Mouse (Mus musculus): Measurements from ENCODE around the gene Idnk.

DNA sequence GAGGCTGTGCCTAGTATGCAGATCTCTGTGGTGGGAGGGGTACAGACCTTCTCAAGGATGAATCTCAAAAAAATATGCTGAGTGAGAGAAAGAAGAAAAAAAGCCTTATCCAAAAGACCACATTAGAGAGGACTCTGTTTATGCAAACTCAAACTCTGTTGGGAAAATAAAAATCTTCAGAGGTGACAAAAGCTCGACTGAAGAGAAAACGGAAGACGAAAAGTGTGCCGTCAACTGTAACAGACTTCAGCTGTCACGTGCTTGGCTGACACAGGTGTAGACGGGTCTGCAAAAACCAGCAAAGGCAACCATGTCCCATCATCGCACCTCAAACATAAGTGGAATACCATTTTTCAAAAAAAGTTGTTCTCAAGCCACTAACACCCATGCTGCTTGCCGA lies 56.4 kb downstream of the Idnk start:
- no peak for TF ChIP-seq EP300 (IDR thresholded peaks at IDR 0.05; ENCODE audit: low read depth)
- no peak for TF ChIP-seq CTCF (IDR thresholded peaks at IDR 0.05; ENCODE audit: low read depth)
